Mouse (Mus musculus): ENCODE measurements at regions not wholly inside any gene's neighbourhood (a gene's known extent, or its start where the extent isn't known, plus 50 kb on each side); places are given as distances from the start of the nearest gene placed in this dataset.

GRCm38 (mm10) chr10:115713896-115714295 lies 102.7 kb upstream of the Tspan8 start:
- no peaks in the 10 kb centered on the region for H3K9me3 ChIP-seq (ENCODE audit: low read length)
- no peak overlapping the region for H3K27ac ChIP-seq
- H3K4me1 ChIP-seq (ENCODE audit: insufficient read depth, low read length): no peaks in the 10 kb centered on the region
- ATAC-seq: no peak
- H3K4me3 ChIP-seq (ENCODE audit: low read length): no peak overlapping the region
- no peak overlapping the region for H3K9ac ChIP-seq (replicated peaks; ENCODE audit: low read length)
- peak; percentile 54 for DNase-seq (ENCODE audit: low spot score)
- no peaks in the 10 kb centered on the region for H3K36me3 ChIP-seq (ENCODE audit: insufficient read depth, low read length)
- H3K27me3 ChIP-seq (ENCODE audit: insufficient read depth, low read length): no peaks in the 10 kb centered on the region
- H3K4me2 ChIP-seq (ENCODE audit: low read depth, low read length): no peak overlapping the region
- WGBS: 54% methylated on average over 6 of the region's 6 CpGs
- TF ChIP-seq CTCF (IDR thresholded peaks at IDR 0.05; ENCODE audit: low read depth): peak; percentile 33; the same call in 1 of the 2 replicates

- 50% methylated on average over 9 of the region's 9 CpGs for WGBS
- no peak overlapping the region for H3K4me2 ChIP-seq (ENCODE audit: low read depth, low read length)
- ATAC-seq: no peak
Observed at GRCm38 (mm10) chr10:115716178-115716577, 100.5 kb upstream of the Tspan8 start.

DNA sequence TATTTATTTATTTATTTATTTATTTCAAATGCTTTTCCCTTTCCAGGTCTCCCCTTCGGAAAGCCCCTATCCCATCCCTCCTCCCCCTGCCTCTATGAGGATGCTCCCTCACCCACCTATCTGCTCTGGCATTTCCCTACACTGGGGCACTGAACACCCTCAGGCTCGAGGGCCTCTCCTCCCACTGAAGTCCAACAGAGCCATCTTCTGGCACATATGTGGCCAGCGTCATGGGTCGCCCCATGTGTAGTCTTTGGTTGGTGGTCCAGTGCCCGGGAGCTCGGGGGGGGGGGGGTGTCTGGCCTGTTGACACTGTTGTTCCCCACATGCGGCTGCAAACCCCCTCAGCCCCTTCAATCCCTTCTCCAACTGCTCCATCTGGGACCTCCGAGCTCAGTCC lies 99.6 kb upstream of the Tspan8 start:
- Histone ChIP-seq H3K27me3 (ENCODE audit: insufficient read depth, low read length) (no peaks in the 10 kb centered on the region), H3K4me2 (ENCODE audit: low read depth, low read length) (no peak overlapping the region), H3K27ac (no peak overlapping the region), H3K9ac (replicated peaks; ENCODE audit: low read length) (no peak overlapping the region), H3K4me1 (ENCODE audit: insufficient read depth, low read length) (no peaks in the 10 kb centered on the region), H3K4me3 (ENCODE audit: low read length) (no peak overlapping the region), H3K36me3 (ENCODE audit: insufficient read depth, low read length) (no peaks in the 10 kb centered on the region), H3K9me3 (ENCODE audit: low read length) (no peaks in the 10 kb centered on the region)
- ATAC-seq (no peak), DNase-seq (ENCODE audit: low spot score) (no peak)
- no peak for TF ChIP-seq CTCF (IDR thresholded peaks at IDR 0.05; ENCODE audit: low read depth)
- 92% methylated on average over 8 of the region's 8 CpGs for WGBS

More at GRCm38 (mm10) chr10:115716178-115716577, 100.5 kb upstream of the Tspan8 start:
- H3K9ac ChIP-seq (replicated peaks; ENCODE audit: low read length): no peak overlapping the region
- TF ChIP-seq CTCF (IDR thresholded peaks at IDR 0.05; ENCODE audit: low read depth): no peak
- H3K36me3 ChIP-seq (ENCODE audit: insufficient read depth, low read length): no peaks in the 10 kb centered on the region
- no peaks in the 10 kb centered on the region for H3K27me3 ChIP-seq (ENCODE audit: insufficient read depth, low read length)
- H3K4me3 ChIP-seq (ENCODE audit: low read length): no peak overlapping the region
- no peak for DNase-seq (ENCODE audit: low spot score)
- H3K9me3 ChIP-seq (ENCODE audit: low read length): no peaks in the 10 kb centered on the region
- no peak overlapping the region for H3K27ac ChIP-seq
- no peaks in the 10 kb centered on the region for H3K4me1 ChIP-seq (ENCODE audit: insufficient read depth, low read length)

- Histone ChIP-seq H3K4me2 (ENCODE audit: low read depth, low read length) (no peak overlapping the region), H3K36me3 (ENCODE audit: insufficient read depth, low read length) (no peaks in the 10 kb centered on the region), H3K4me3 (ENCODE audit: low read length) (no peak overlapping the region), H3K27me3 (ENCODE audit: insufficient read depth, low read length) (no peaks in the 10 kb centered on the region), H3K9ac (replicated peaks; ENCODE audit: low read length) (no peak overlapping the region), H3K4me1 (ENCODE audit: insufficient read depth, low read length) (no peaks in the 10 kb centered on the region), H3K9me3 (ENCODE audit: low read length) (no peaks in the 10 kb centered on the region), H3K27ac (no peak overlapping the region)
- DNase-seq (ENCODE audit: low spot score): no peak
- no peak for ATAC-seq
- TF ChIP-seq CTCF (IDR thresholded peaks at IDR 0.05; ENCODE audit: low read depth): no peak
- 91% methylated on average over 3 of the region's 3 CpGs for WGBS
Observed at GRCm38 (mm10) chr10:115722589-115722988, 94.0 kb upstream of the Tspan8 start.

- no peaks in the 10 kb centered on the region for H3K4me1 ChIP-seq (ENCODE audit: insufficient read depth, low read length)
- H3K9me3 ChIP-seq (ENCODE audit: low read length): no peaks in the 10 kb centered on the region
- H3K27me3 ChIP-seq (ENCODE audit: insufficient read depth, low read length): no peaks in the 10 kb centered on the region
- H3K27ac ChIP-seq: no peak overlapping the region
- no peak overlapping the region for H3K4me3 ChIP-seq (ENCODE audit: low read length)
- no peak for TF ChIP-seq CTCF (IDR thresholded peaks at IDR 0.05; ENCODE audit: low read depth)
- H3K36me3 ChIP-seq (ENCODE audit: insufficient read depth, low read length): no peaks in the 10 kb centered on the region
- DNase-seq (ENCODE audit: low spot score) (no peak), ATAC-seq (no peak)
- H3K9ac ChIP-seq (replicated peaks; ENCODE audit: low read length): no peak overlapping the region
- no peak overlapping the region for H3K4me2 ChIP-seq (ENCODE audit: low read depth, low read length)
- WGBS: 91% methylated on average over 10 of the region's 10 CpGs
Observed at GRCm38 (mm10) chr10:115742634-115743347, 73.8 kb upstream of the Tspan8 start.

DNA sequence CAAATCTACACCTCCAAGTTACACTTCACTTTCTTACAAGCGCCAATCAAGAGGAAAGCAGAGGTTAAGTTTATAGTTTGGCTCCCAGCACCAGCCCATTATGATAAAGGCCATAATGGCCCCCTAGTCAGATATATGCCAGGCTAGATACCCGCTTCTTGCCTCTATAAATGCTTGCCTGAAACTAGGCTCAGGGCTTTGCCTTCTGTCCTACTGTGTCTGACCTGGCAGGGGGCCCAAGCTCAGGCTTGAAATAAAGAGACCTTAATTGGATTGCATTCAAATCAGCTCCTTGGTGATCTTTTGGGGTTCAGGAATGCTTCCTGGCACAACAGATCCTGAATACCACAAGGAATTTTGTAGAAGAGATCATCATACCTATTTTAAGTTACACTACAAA lies 66.8 kb upstream of the Tspan8 start:
- Histone ChIP-seq H3K36me3 (ENCODE audit: insufficient read depth, low read length) (no peaks in the 10 kb centered on the region), H3K27ac (no peak overlapping the region), H3K9me3 (ENCODE audit: low read length) (no peaks in the 10 kb centered on the region), H3K4me1 (ENCODE audit: insufficient read depth, low read length) (no peaks in the 10 kb centered on the region), H3K27me3 (ENCODE audit: insufficient read depth, low read length) (no peaks in the 10 kb centered on the region), H3K4me3 (ENCODE audit: low read length) (no peak overlapping the region), H3K4me2 (ENCODE audit: low read depth, low read length) (no peak overlapping the region), H3K9ac (replicated peaks; ENCODE audit: low read length) (no peak overlapping the region)
- peak; percentile 27 for DNase-seq (ENCODE audit: low spot score)
- ATAC-seq: no peak
- WGBS: 52% methylated on average over 2 of the region's 2 CpGs
- no peak for TF ChIP-seq CTCF (IDR thresholded peaks at IDR 0.05; ENCODE audit: low read depth)

DNA sequence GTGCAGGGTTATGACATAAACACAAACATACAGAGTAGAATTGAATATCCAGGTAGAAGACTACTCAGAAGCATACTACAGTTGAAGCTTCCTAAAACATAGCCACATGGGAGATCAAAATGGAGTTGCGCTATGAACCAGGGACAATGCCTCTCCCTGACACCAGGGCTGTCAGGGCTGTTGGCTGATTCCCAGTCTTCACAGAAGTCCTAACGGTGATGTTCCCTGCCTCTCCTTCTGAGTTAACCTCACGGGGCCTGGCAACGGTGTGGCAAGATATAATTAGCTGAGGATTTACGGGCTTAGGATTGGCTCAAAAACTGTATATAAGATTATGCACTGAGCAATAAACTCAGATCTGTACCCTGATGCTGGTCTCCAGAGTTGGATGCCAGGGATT lies 66.4 kb upstream of the Tspan8 start:
- H3K9me3 ChIP-seq (ENCODE audit: low read length): no peaks in the 10 kb centered on the region
- ATAC-seq (no peak), DNase-seq (ENCODE audit: low spot score) (no peak)
- no peak for TF ChIP-seq CTCF (IDR thresholded peaks at IDR 0.05; ENCODE audit: low read depth)
- no peaks in the 10 kb centered on the region for H3K4me1 ChIP-seq (ENCODE audit: insufficient read depth, low read length)
- WGBS: 47% methylated on average over 5 of the region's 5 CpGs
- no peaks in the 10 kb centered on the region for H3K36me3 ChIP-seq (ENCODE audit: insufficient read depth, low read length)
- H3K27ac ChIP-seq: no peak overlapping the region
- no peaks in the 10 kb centered on the region for H3K27me3 ChIP-seq (ENCODE audit: insufficient read depth, low read length)
- no peak overlapping the region for H3K4me3 ChIP-seq (ENCODE audit: low read length)
- no peak overlapping the region for H3K9ac ChIP-seq (replicated peaks; ENCODE audit: low read length)
- H3K4me2 ChIP-seq (ENCODE audit: low read depth, low read length): no peak overlapping the region

Data from hindbrain, postnatal 0 days (tissue).